Mouse (Mus musculus) testis, adult 2 months (tissue): ENCODE data around the gene Ksr2. TPM values are rescaled to one million over a fixed set of nuclear protein-coding genes. Genes with fewer than 3 reads are reported as not detected.

ENCODE experiments used
- H3K27ac ChIP-seq: fragments of 200-500 bp; 2 replicates; pipeline ENCODE4 v1.5.1; 2012; ENCODE audit warnings: low read depth, low read length; ENCODE audit not compliant: control insufficient read depth, insufficient read depth
- H3K27me3 ChIP-seq: fragments of 200-500 bp; 2 replicates; pipeline ENCODE4 v1.6.1; 2012; ENCODE audit warnings: mild to moderate bottlenecking, low read length, moderate library complexity; ENCODE audit not compliant: control insufficient read depth, insufficient read depth
- H3K36me3 ChIP-seq: fragments of 200-500 bp; 2 replicates; pipeline ENCODE4 v1.6.1; 2012; ENCODE audit warnings: mild to moderate bottlenecking, low read length; ENCODE audit not compliant: control insufficient read depth, insufficient read depth
- H3K4me1 ChIP-seq: fragments of 200-500 bp; 2 replicates; pipeline ENCODE4 v1.6.1; 2012; ENCODE audit warnings: low read length; ENCODE audit not compliant: control insufficient read depth, insufficient read depth
- H3K4me3 ChIP-seq: fragments of 200-500 bp; 2 replicates; pipeline ENCODE4 v1.5.1; 2012; ENCODE audit warnings: low read depth, mild to moderate bottlenecking, low read length, moderate library complexity, mixed read lengths; ENCODE audit not compliant: control insufficient read depth
- CTCF ChIP-seq: fragments of 200-500 bp; IDR thresholded peaks from 2 replicates; pipeline ENCODE4 v1.5.1; 2012; ENCODE audit warnings: low read depth, mild to moderate bottlenecking, inconsistent platforms, low read length, moderate library complexity; ENCODE audit not compliant: control insufficient read depth, insufficient read depth, insufficient replicate concordance
- POLR2A ChIP-seq: fragments of 200-500 bp; IDR thresholded peaks from 2 replicates; pipeline ENCODE4 v1.6.1; 2012; ENCODE audit warnings: low read depth, mild to moderate bottlenecking, inconsistent platforms, low read length, moderate library complexity; ENCODE audit not compliant: control insufficient read depth
- polyA plus RNA-seq: library from polyadenylated mRNA; depleted of rRNA; stranded (reverse); fragments of >200 nt; gene quantifications from 2 replicates; pipeline ENCODE4 v1.2.3, GENCODE M21; 2012; rRNA removed

Ksr2 gene
- polyA plus RNA-seq, 1 experiment = 2.0 TPM

GRCm38 (mm10) chr5:117820445-117820844, 406.6 kb downstream of the Ksr2 start:
- H3K36me3 ChIP-seq = no peaks in the 10 kb centered on the region
- no peak overlapping the region for H3K27ac ChIP-seq
- no peaks in the 10 kb centered on the region for H3K27me3 ChIP-seq
- H3K4me3 ChIP-seq = no peak overlapping the region
- TF ChIP-seq CTCF (no peak), POLR2A (no peak)
- H3K4me1 ChIP-seq = no peaks in the 10 kb centered on the region

DNA sequence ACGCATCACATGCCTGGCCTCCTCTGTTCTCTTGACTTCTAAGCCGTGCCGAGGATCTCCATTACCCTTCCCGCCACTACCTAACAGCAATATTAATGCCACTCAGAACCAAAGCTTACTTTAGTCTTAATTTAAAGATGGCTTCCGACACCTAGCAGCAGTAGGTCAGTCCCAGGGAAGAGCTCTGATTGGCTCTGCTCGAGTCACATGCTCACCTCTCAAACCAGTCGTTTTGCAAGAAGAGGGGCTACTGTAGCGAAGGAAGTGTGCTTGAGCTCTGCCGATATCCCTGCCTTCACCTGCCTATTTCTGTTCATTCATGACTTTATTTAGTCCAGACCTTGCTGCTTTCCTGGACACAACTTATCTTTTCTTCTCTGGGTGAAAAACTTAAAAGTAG, 410.0 kb downstream of the Ksr2 start:
- no peaks in the 10 kb centered on the region for H3K4me1 ChIP-seq
- H3K4me3 ChIP-seq = peak overlapping the region; percentile 38
- no peaks in the 10 kb centered on the region for H3K36me3 ChIP-seq
- H3K27ac ChIP-seq = no peak overlapping the region
- no peaks in the 10 kb centered on the region for H3K27me3 ChIP-seq
- TF ChIP-seq POLR2A (no peak), CTCF (no peak)

- no peaks in the 10 kb centered on the region for H3K27me3 ChIP-seq
- H3K27ac ChIP-seq = no peak overlapping the region
- no peaks in the 10 kb centered on the region for H3K36me3 ChIP-seq
- no peaks in the 10 kb centered on the region for H3K4me1 ChIP-seq
- no peak overlapping the region for H3K4me3 ChIP-seq
- TF ChIP-seq POLR2A = no peak
- TF ChIP-seq CTCF = peak; percentile 3; the same call in 1 of the 2 replicates
Observed at GRCm38 (mm10) chr5:117824486-117824885, 410.7 kb downstream of the Ksr2 start.

Other genes starting within 250 kb of the Ksr2 start
- gene Pebp1, start 126.4 kb upstream of the Ksr2 start, polyA plus RNA-seq = 3,275 and 4,574 TPM in 2 replicates
- gene Vsig10, start 94.9 kb upstream of the Ksr2 start, polyA plus RNA-seq = 13.0 and 16.6 TPM in 2 replicates
- gene Wsb2, start 56.7 kb upstream of the Ksr2 start, polyA plus RNA-seq = 48.8 and 56.3 TPM in 2 replicates
- gene Rfc5, start 25.0 kb upstream of the Ksr2 start, polyA plus RNA-seq = 3.6 and 5.7 TPM in 2 replicates